Mouse (Mus musculus): ENCODE results near the gene 1600002K03Rik. TPM values are rescaled to one million over a fixed set of nuclear protein-coding genes. Genes with fewer than 3 reads are reported as not detected.

The 1600002K03Rik gene
- polyA plus RNA-seq, 1 experiment from 2014 or later, result 14.4 TPM

- Histone ChIP-seq H3K36me3 (peaks cover 52% of the 10 kb centered on the region), H3K4me1 (replicated peaks) (peaks cover 59% of the 10 kb centered on the region), H3K27ac (peak overlapping the region; percentile 93), H3K4me3 (peak overlapping the region; percentile 84), H3K9me3 (no peaks in the 10 kb centered on the region), H3K27me3 (ENCODE audit: insufficient read depth, poor library complexity, severe bottlenecking) (peaks cover 81% of the 10 kb centered on the region)
- peak; percentile 19 for DNase-seq (ENCODE audit: low spot score)
- 13% methylated on average over 49 of the region's 49 CpGs for WGBS
Observed at GRCm38 (mm10) chr10:80136179-80136951, 36.4 kb upstream of the 1600002K03Rik start.

- Histone ChIP-seq H3K4me3 (peak overlapping the region; percentile 84), H3K27me3 (ENCODE audit: insufficient read depth, poor library complexity, severe bottlenecking) (peaks cover 77% of the 10 kb centered on the region), H3K4me1 (replicated peaks) (peaks cover 59% of the 10 kb centered on the region), H3K27ac (peak overlapping the region; percentile 93), H3K9me3 (no peaks in the 10 kb centered on the region), H3K36me3 (peaks cover 45% of the 10 kb centered on the region)
- peak; percentile 47 for DNase-seq (ENCODE audit: low spot score)
- 4% methylated on average over 29 of the region's 29 CpGs for WGBS
Observed at GRCm38 (mm10) chr10:80136952-80137625, 35.7 kb upstream of the 1600002K03Rik start.

GRCm38 (mm10) chr10:80137626-80138552 lies 34.9 kb upstream of the 1600002K03Rik start:
- Histone ChIP-seq H3K4me3 (peak overlapping the region; percentile 84), H3K9me3 (no peaks in the 10 kb centered on the region), H3K4me1 (replicated peaks) (peaks cover 61% of the 10 kb centered on the region), H3K27ac (peak overlapping the region; percentile 93), H3K27me3 (ENCODE audit: insufficient read depth, poor library complexity, severe bottlenecking) (peaks cover 69% of the 10 kb centered on the region), H3K36me3 (peaks cover 37% of the 10 kb centered on the region)
- peak; percentile 60 for DNase-seq (ENCODE audit: low spot score)
- WGBS, result 3% methylated on average over 32 of the region's 33 CpGs

- Histone ChIP-seq H3K4me3 (peak within 1 kb of the TSS; percentile 84), H3K36me3 (peaks cover 34% of the 10 kb centered on the region), H3K9me3 (no peaks in the 10 kb centered on the region), H3K4me1 (replicated peaks) (peaks cover 70% of the 10 kb centered on the region), H3K27ac (peak within 1 kb of the TSS; percentile 93), H3K27me3 (ENCODE audit: insufficient read depth, poor library complexity, severe bottlenecking) (peaks cover 60% of the 10 kb centered on the region)
- DNase-seq (ENCODE audit: low spot score), result peak; percentile 60
- WGBS, result under 1% methylated on average over 85 of the region's 94 CpGs
Observed at GRCm38 (mm10) chr10:80138553-80139438, 33.9 kb upstream of the 1600002K03Rik start, which contains the start of gene Atp5d. TSS of gene Atp5d (plus strand) at chr10:80138632.

GRCm38 (mm10) chr10:80139439-80139775 lies 33.3 kb upstream of the 1600002K03Rik start:
- peak; percentile 38 for DNase-seq (ENCODE audit: low spot score)
- WGBS, result 2% methylated on average over 10 of the region's 10 CpGs
- Histone ChIP-seq H3K4me3 (peak overlapping the region; percentile 84), H3K9me3 (no peaks in the 10 kb centered on the region), H3K27me3 (ENCODE audit: insufficient read depth, poor library complexity, severe bottlenecking) (peaks cover 54% of the 10 kb centered on the region), H3K27ac (peak overlapping the region; percentile 93), H3K4me1 (replicated peaks) (peaks cover 76% of the 10 kb centered on the region), H3K36me3 (peaks cover 34% of the 10 kb centered on the region)

- Histone ChIP-seq H3K36me3 (peaks cover 34% of the 10 kb centered on the region), H3K27me3 (ENCODE audit: insufficient read depth, poor library complexity, severe bottlenecking) (peaks cover 46% of the 10 kb centered on the region), H3K4me3 (peak overlapping the region; percentile 84; the same call in 1 of the 2 replicates), H3K9me3 (no peaks in the 10 kb centered on the region), H3K4me1 (replicated peaks) (peaks cover 82% of the 10 kb centered on the region), H3K27ac (no peak overlapping the region)
- DNase-seq (ENCODE audit: low spot score), result no peak
- 78% methylated on average over 11 of the region's 11 CpGs for WGBS
Observed at GRCm38 (mm10) chr10:80139975-80140665, 32.6 kb upstream of the 1600002K03Rik start.

GRCm38 (mm10) chr10:80140666-80141035 lies 32.1 kb upstream of the 1600002K03Rik start, which contains the start of gene Cbarp:
TSS of gene Cbarp (minus strand) at chr10:80140835.
- H3K27me3 ChIP-seq (ENCODE audit: insufficient read depth, poor library complexity, severe bottlenecking), result peaks cover 41% of the 10 kb centered on the region
- DNase-seq (ENCODE audit: low spot score), result no peak
- H3K9me3 ChIP-seq, result no peaks in the 10 kb centered on the region
- peaks cover 35% of the 10 kb centered on the region for H3K36me3 ChIP-seq
- WGBS, result 74% methylated on average over 10 of the region's 10 CpGs
- H3K4me1 ChIP-seq (replicated peaks), result peaks cover 87% of the 10 kb centered on the region
- peak within 1 kb of the TSS; percentile 99 for H3K4me3 ChIP-seq
- peak within 1 kb of the TSS; percentile 93 for H3K27ac ChIP-seq

GRCm38 (mm10) chr10:80141243-80141642 lies 31.5 kb upstream of the 1600002K03Rik start:
- Histone ChIP-seq H3K4me1 (replicated peaks) (peaks cover 91% of the 10 kb centered on the region), H3K27me3 (ENCODE audit: insufficient read depth, poor library complexity, severe bottlenecking) (peaks cover 35% of the 10 kb centered on the region), H3K27ac (peak overlapping the region; percentile 92), H3K9me3 (no peaks in the 10 kb centered on the region), H3K4me3 (peak overlapping the region; percentile 99), H3K36me3 (peaks cover 36% of the 10 kb centered on the region)
- under 1% methylated on average over 29 of the region's 29 CpGs for WGBS
- DNase-seq (ENCODE audit: low spot score), result peak; percentile 93

- peak; percentile 94 for DNase-seq (ENCODE audit: low spot score)
- H3K4me3 ChIP-seq, result peak overlapping the region; percentile 99
- peaks cover 91% of the 10 kb centered on the region for H3K4me1 ChIP-seq (replicated peaks)
- no peaks in the 10 kb centered on the region for H3K9me3 ChIP-seq
- WGBS, result under 1% methylated on average over 43 of the region's 43 CpGs
- H3K27ac ChIP-seq, result peak overlapping the region; percentile 92
- H3K36me3 ChIP-seq, result peaks cover 37% of the 10 kb centered on the region
- H3K27me3 ChIP-seq (ENCODE audit: insufficient read depth, poor library complexity, severe bottlenecking), result peaks cover 28% of the 10 kb centered on the region
Observed at GRCm38 (mm10) chr10:80141786-80142529, 30.8 kb upstream of the 1600002K03Rik start.

GRCm38 (mm10) chr10:80142530-80142925 lies 30.2 kb upstream of the 1600002K03Rik start:
- H3K4me3 ChIP-seq, result peak overlapping the region; percentile 99
- H3K9me3 ChIP-seq, result no peaks in the 10 kb centered on the region
- H3K27me3 ChIP-seq (ENCODE audit: insufficient read depth, poor library complexity, severe bottlenecking), result peaks cover 22% of the 10 kb centered on the region
- peaks cover 40% of the 10 kb centered on the region for H3K36me3 ChIP-seq
- DNase-seq (ENCODE audit: low spot score), result no peak
- peaks cover 91% of the 10 kb centered on the region for H3K4me1 ChIP-seq (replicated peaks)
- 0% methylated on average over 15 of the region's 15 CpGs for WGBS
- H3K27ac ChIP-seq, result peak overlapping the region; percentile 92

- peaks cover 40% of the 10 kb centered on the region for H3K36me3 ChIP-seq
- H3K27ac ChIP-seq, result no peak overlapping the region
- no peak for DNase-seq (ENCODE audit: low spot score)
- 94% methylated on average over 7 of the region's 7 CpGs for WGBS
- H3K4me1 ChIP-seq (replicated peaks), result peaks cover 88% of the 10 kb centered on the region
- peaks cover 14% of the 10 kb centered on the region for H3K27me3 ChIP-seq (ENCODE audit: insufficient read depth, poor library complexity, severe bottlenecking)
- peak overlapping the region; percentile 99; the same call in 1 of the 2 replicates for H3K4me3 ChIP-seq
- no peaks in the 10 kb centered on the region for H3K9me3 ChIP-seq
Observed at GRCm38 (mm10) chr10:80143664-80144063, 29.1 kb upstream of the 1600002K03Rik start.

Data from hindbrain, embryonic 10.5 days (tissue).